Comparison of ENCODE assay signal across 8 mouse cellular contexts in the genomic region with DNA sequence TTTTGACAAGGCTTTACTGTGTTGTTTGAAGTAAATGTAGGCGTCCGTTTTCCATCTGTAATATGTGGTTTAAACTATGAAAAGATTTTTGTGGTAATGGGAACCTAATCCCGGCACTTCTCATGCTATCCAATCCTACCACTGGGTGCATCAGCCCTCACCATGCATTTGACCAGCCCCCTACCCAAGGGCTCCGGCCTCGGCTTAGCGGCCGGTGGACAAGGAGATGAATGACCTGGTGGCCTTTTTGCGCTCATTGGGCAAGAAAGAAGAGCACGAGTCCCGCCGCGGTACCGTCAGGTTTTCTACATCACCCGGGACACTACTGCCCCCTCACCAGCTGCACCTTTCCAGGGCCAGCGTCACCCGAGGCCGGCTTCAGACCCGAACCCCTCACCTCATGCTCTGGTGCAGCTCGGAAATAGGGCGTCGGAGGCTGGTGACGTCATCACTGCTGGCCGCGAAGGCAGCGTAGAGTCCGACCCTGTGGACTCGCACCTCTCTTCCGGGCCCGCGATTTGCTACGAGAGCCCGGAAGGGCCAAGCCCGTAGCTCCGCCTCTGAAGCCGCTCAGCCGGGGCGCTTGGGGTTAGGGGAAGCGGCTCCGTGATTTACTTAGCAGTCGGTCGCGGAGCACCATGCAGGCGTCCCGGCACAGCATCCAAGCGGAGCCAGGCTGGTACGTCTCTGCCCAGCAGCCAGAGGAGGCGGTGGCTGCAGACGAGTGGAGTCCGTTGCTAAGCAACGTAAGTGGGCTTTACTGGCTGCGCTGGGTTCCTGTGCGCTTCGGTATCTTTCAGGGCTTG. TPM values are rescaled to one million over a fixed set of nuclear protein-coding genes. Genes with fewer than 3 reads are reported as not detected.
DNase-seq lines count a peak whose midpoint lies in the region; ATAC-seq lines count a peak whose summit lies in the region.

A gene (minus strand): TSS at position 424 of the 806 bp plus-strand sequence.
A gene (plus strand): TSS at position 493 of the 806 bp plus-strand sequence.

- under 1% methylated on average over 45 of the region's 53 CpGs for WGBS in embryonic facial prominence, embryonic 14.5 days
- WGBS in kidney, embryonic 14.5 days, result under 1% methylated on average over 53 of the region's 53 CpGs
- under 1% methylated on average over 53 of the region's 53 CpGs for WGBS in limb, embryonic 15.5 days

- H3K36me3 ChIP-seq in embryonic facial prominence, embryonic 14.5 days (ENCODE audit: control insufficient read depth, insufficient read depth, low read length), result peaks cover 18% of the 10 kb centered on the region; the same call in 1 of the 2 replicates
- peaks cover 15% of the 10 kb centered on the region; the same call in 1 of the 2 replicates for H3K36me3 ChIP-seq in kidney, embryonic 14.5 days (ENCODE audit: control insufficient read depth, insufficient read depth, low read length)
- H3K36me3 ChIP-seq in limb, embryonic 15.5 days, result peaks cover 14% of the 10 kb centered on the region; the same call in 1 of the 2 replicates

- peak within 1 kb of the TSS; percentile 79 for H3K9ac ChIP-seq in embryonic facial prominence, embryonic 14.5 days (ENCODE audit: low read depth, low read length)
- H3K9ac ChIP-seq in kidney, embryonic 14.5 days (ENCODE audit: low read depth, low read length), result peak within 1 kb of the TSS; percentile 73
- H3K9ac ChIP-seq in limb, embryonic 15.5 days, result peak within 1 kb of the TSS; percentile 60

- no peaks in the 10 kb centered on the region for H3K27me3 ChIP-seq in embryonic facial prominence, embryonic 14.5 days (replicated peaks; ENCODE audit: control insufficient read depth, insufficient read depth, low read length)
- no peaks in the 10 kb centered on the region for H3K27me3 ChIP-seq in kidney, embryonic 14.5 days (ENCODE audit: control insufficient read depth, insufficient read depth, low read length)
- H3K27me3 ChIP-seq in limb, embryonic 15.5 days, result no peaks in the 10 kb centered on the region

- ATAC-seq in embryonic facial prominence, embryonic 14.5 days (ENCODE audit: low read depth), result peak; percentile 97
- ATAC-seq in kidney, embryonic 14.5 days (ENCODE audit: low FRiP score, low TSS enrichment), result peak; percentile 96
- ATAC-seq in limb, embryonic 15.5 days (ENCODE audit: insufficient number of reproducible peaks, low FRiP score, low TSS enrichment, low read depth), result peak; percentile 94

- H3K4me3 ChIP-seq in embryonic facial prominence, embryonic 14.5 days (ENCODE audit: low read depth, low read length), result peak within 1 kb of the TSS; percentile 72
- peak within 1 kb of the TSS; percentile 75 for H3K4me3 ChIP-seq in kidney, embryonic 14.5 days (ENCODE audit: low read length)
- H3K4me3 ChIP-seq in limb, embryonic 15.5 days, result peak within 1 kb of the TSS; percentile 84

- peak within 1 kb of the TSS; percentile 80 for H3K27ac ChIP-seq in embryonic facial prominence, embryonic 14.5 days (replicated peaks; ENCODE audit: low read depth, low read length)
- no peak within 1 kb of the TSS; the same call in 1 of the 2 replicates for H3K27ac ChIP-seq in kidney, embryonic 14.5 days (ENCODE audit: low read depth, low read length)
- peak within 1 kb of the TSS; percentile 85 for H3K27ac ChIP-seq in limb, embryonic 15.5 days

- peaks cover 18% of the 10 kb centered on the region; the same call in 1 of the 2 replicates for H3K4me1 ChIP-seq in embryonic facial prominence, embryonic 14.5 days (ENCODE audit: control insufficient read depth, insufficient read depth, low read length)
- H3K4me1 ChIP-seq in kidney, embryonic 14.5 days (ENCODE audit: control insufficient read depth, insufficient read depth, low read length), result peaks cover 15% of the 10 kb centered on the region; the same call in 1 of the 2 replicates
- H3K4me1 ChIP-seq in limb, embryonic 15.5 days, result peaks cover 13% of the 10 kb centered on the region

- peak within 1 kb of the TSS; percentile 65 for H3K4me2 ChIP-seq in embryonic facial prominence, embryonic 14.5 days (ENCODE audit: low read depth, low read length)
- peak within 1 kb of the TSS; percentile 76 for H3K4me2 ChIP-seq in kidney, embryonic 14.5 days (replicated peaks; ENCODE audit: low read depth, low read length)
- H3K4me2 ChIP-seq in limb, embryonic 15.5 days, result peak within 1 kb of the TSS; percentile 77

- peak; percentile 96 for DNase-seq in 3T3-L1 (ENCODE audit: low read depth, low spot score)
- peak; percentile 79 to 87 for DNase-seq in adrenal gland, postnatal 4 days (ENCODE audit: low spot score in 2 of 2)
- peak; percentile 97 for DNase-seq in embryonic facial prominence, embryonic 14.5 days (ENCODE audit: low spot score)
- peak; percentile 93 to 94 for DNase-seq in heart, adult 9 months (ENCODE audit: low spot score in 2 of 2)
- peak; percentile 88 for DNase-seq in monocyte, adult 2 months (ENCODE audit: low read depth in 1 of 2, low spot score in 2 of 2)
- DNase-seq in spleen, postnatal 36 days (ENCODE audit: low spot score in 2 of 2), result peak; percentile 91

- H3K9me3 ChIP-seq in embryonic facial prominence, embryonic 14.5 days (ENCODE audit: control insufficient read depth, low read length), result no peaks in the 10 kb centered on the region
- H3K9me3 ChIP-seq in kidney, embryonic 14.5 days (ENCODE audit: control insufficient read depth, low read length), result no peaks in the 10 kb centered on the region
- H3K9me3 ChIP-seq in limb, embryonic 15.5 days, result no peaks in the 10 kb centered on the region

RNA-seq across cellular contexts. Expression of the first gene that starts in this region (rescaled TPM):
- 10 to 100 TPM; 22.0 to 26.5 TPM for total RNA-seq in adrenal gland, postnatal 4 days (2021)
- 15.4 and 20.7 TPM in 2 replicates for polyA plus RNA-seq in embryonic facial prominence, embryonic 14.5 days (2014; fragmentation: Nextera tagmentation; extraction: Ambion mirVana)
- polyA plus RNA-seq in kidney, embryonic 14.5 days (2014; fragmentation: Nextera tagmentation; extraction: Ambion mirVana), result 17.9 and 19.9 TPM in 2 replicates
- 15.7 and 15.8 TPM in 2 replicates for polyA plus RNA-seq in limb, embryonic 15.5 days (2015; fragmentation: Nextera tagmentation; extraction: Ambion mirVana)

RNA-seq across cellular contexts. Expression of the second gene that starts in this region (rescaled TPM):
- total RNA-seq in adrenal gland, postnatal 4 days (2021), result 10 to 100 TPM; 18.6 to 18.7 TPM
- polyA plus RNA-seq in embryonic facial prominence, embryonic 14.5 days (2014; fragmentation: Nextera tagmentation; extraction: Ambion mirVana), result 13.3 and 13.4 TPM in 2 replicates
- 11.1 and 11.2 TPM in 2 replicates for polyA plus RNA-seq in kidney, embryonic 14.5 days (2014; fragmentation: Nextera tagmentation; extraction: Ambion mirVana)
- polyA plus RNA-seq in limb, embryonic 15.5 days (2015; fragmentation: Nextera tagmentation; extraction: Ambion mirVana), result 9.2 and 11.9 TPM in 2 replicates
